Mouse (Mus musculus) heart, embryonic 13.5 days (tissue): Measurements from ENCODE around the gene Zgrf1. TPM values are rescaled to one million over a fixed set of nuclear protein-coding genes. Genes with fewer than 3 reads are reported as not detected.

Experiments
- ATAC-seq: fragments of 200-750 bp; cut with Nextera tagmentation; 2 replicates; pipeline ENCODE4 v1.8.0; 2017; ENCODE audit warnings: moderate TSS enrichment; ENCODE audit not compliant: insufficient number of reproducible peaks, low FRiP score, low TSS enrichment; ENCODE audit errors: extremely low read depth
- H3K27ac ChIP-seq: fragments of 300-500 bp; sonication (generic); replicated peaks from 2 replicates; pipeline ENCODE4 v1.5.1; 2015; ENCODE audit warnings: moderate library complexity, mild to moderate bottlenecking, inconsistent platforms
- H3K27me3 ChIP-seq: fragments of 300-500 bp; sonication (generic); replicated peaks from 2 replicates; pipeline ENCODE4 v1.6.1; 2015; ENCODE audit warnings: mild to moderate bottlenecking, inconsistent platforms
- H3K36me3 ChIP-seq: fragments of 300-500 bp; sonication (generic); 2 replicates; pipeline ENCODE4 v1.6.1; 2015; ENCODE audit warnings: mild to moderate bottlenecking, inconsistent platforms
- H3K4me1 ChIP-seq: fragments of 300-500 bp; sonication (generic); 2 replicates; pipeline ENCODE4 v1.6.1; 2015; ENCODE audit warnings: inconsistent platforms
- H3K4me2 ChIP-seq: fragments of 300-500 bp; sonication (generic); 2 replicates; pipeline ENCODE4 v1.6.1; 2015; ENCODE audit warnings: inconsistent platforms, mild to moderate bottlenecking, moderate library complexity
- H3K4me3 ChIP-seq: fragments of 300-500 bp; sonication (generic); 2 replicates; pipeline ENCODE4 v1.5.1; 2015; ENCODE audit warnings: moderate library complexity, mild to moderate bottlenecking, inconsistent platforms
- H3K9ac ChIP-seq: fragments of 300-500 bp; sonication (generic); 2 replicates; pipeline ENCODE4 v1.6.1; 2015; ENCODE audit warnings: inconsistent platforms, mild to moderate bottlenecking, moderate library complexity
- H3K9me3 ChIP-seq: fragments of 300-500 bp; sonication (generic); 2 replicates; pipeline ENCODE4 v1.6.1; 2016; ENCODE audit warnings: inconsistent platforms
- WGBS: fragments of 180-500 bp; shearing (Covaris S2); methylation state at CpG from one replicate; pipeline ENCODE4 v1.1.7; 2015; ENCODE audit warnings: mixed read lengths; 5-methylcytosine and 5-hydroxymethylcytosine counted together
- microRNA counts: library from miRNA; unstranded; fragments of <30 nt; microRNA quantifications from one replicate; lab custom pipeline; 2016
- microRNA-seq: library from miRNA; unstranded; fragments of <30 nt; microRNA quantifications from one replicate; pipeline ENCODE4, GENCODE M21; 2016
- polyA plus RNA-seq: library from polyadenylated mRNA; unstranded; fragments of >200 nt; fragmentation: Nextera tagmentation; extraction: Ambion mirVana; gene quantifications from 2 replicates; pipeline ENCODE4 v1.2.1, GENCODE M21; 2015

Zgrf1 gene
- polyA plus RNA-seq, 1 experiment from 2014 or later, result 8.1 TPM

GRCm38 (mm10) chr3:127646156-127646825 lies 93.0 kb downstream of the Zgrf1 start:
- Histone ChIP-seq H3K9ac (no peak overlapping the region), H3K4me3 (no peak overlapping the region), H3K27me3 (peaks cover 70% of the 10 kb centered on the region), H3K27ac (no peak overlapping the region), H3K4me2 (no peak overlapping the region), H3K36me3 (no peaks in the 10 kb centered on the region), H3K9me3 (no peaks in the 10 kb centered on the region), H3K4me1 (peaks cover 1% of the 10 kb centered on the region)
- no peak for ATAC-seq
- WGBS, result 52% methylated on average over 18 of the region's 18 CpGs

DNA sequence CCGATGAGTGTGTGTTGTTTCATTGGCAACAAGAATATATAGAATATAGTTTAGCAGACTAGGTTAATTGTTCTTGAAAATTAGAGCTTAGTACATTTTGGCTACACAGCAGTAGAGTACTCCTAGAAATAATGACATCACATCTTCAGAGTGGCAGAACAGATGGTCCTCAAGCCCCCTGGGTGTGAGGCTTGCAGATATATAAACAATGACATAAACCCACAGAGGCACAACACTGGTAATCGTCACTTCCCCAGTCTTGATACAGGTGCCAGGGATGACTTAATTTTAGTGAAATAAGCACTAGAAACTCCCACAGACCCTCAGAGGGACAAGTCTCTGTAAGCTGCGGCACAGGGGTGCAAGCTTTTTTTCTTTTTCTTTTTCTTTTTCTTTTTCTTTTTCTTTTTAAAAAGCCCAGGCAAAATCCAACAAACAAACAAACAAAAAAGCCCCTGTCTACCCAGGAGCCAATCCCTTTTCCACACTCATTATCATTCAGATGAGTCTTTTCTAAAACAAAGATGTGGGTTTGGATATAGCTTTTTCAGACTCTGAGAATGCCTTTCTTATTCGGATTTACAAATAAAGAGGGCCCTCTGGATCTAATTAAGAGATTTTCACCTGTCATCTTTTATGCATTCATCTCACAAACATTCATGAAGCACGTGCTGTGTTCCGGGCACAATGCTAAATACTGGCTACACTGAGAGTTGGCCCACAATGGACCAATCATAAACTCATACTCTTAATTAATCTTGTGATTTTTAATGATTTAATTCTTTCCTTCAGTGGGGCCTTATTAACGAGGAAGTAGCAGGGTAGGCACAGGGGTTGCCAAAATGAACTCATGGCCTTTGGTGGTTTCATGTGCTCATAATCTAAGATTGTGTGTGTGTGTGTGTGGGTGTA lies 98.7 kb downstream of the Zgrf1 start:
- Histone ChIP-seq H3K4me1 (no peaks in the 10 kb centered on the region), H3K27me3 (peaks cover 31% of the 10 kb centered on the region), H3K9me3 (no peaks in the 10 kb centered on the region), H3K9ac (no peak overlapping the region), H3K4me3 (no peak overlapping the region), H3K36me3 (no peaks in the 10 kb centered on the region), H3K4me2 (no peak overlapping the region), H3K27ac (no peak overlapping the region)
- WGBS, result 57% methylated on average over 7 of the region's 7 CpGs
- ATAC-seq, result no peak

DNA sequence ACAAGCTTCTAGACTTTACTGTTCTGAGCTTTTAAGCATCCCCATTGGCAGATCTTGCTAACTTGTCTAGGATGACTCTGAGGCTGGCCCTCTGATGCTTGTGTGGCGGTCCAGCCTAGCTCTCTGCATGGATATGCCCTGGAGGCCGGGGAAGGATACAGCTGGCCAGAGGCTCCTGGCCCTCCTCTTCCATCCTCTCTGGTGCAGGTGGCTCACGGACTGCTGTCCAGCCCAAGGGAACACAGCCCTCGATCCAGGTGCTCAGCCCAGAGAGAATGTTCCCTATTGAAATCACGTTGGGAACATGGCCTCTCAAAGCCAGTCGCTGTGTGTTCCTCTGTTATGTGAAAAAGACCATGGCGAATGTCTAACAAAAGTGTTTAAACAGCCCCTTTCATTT lies 107.4 kb downstream of the Zgrf1 start:
- H3K27ac ChIP-seq, result no peak overlapping the region
- WGBS, result 69% methylated on average over 7 of the region's 7 CpGs
- no peaks in the 10 kb centered on the region for H3K4me1 ChIP-seq
- no peaks in the 10 kb centered on the region; the same call in 1 of the 2 replicates for H3K27me3 ChIP-seq
- ATAC-seq, result no peak
- H3K4me2 ChIP-seq, result no peak overlapping the region
- no peaks in the 10 kb centered on the region for H3K9me3 ChIP-seq
- no peak overlapping the region for H3K9ac ChIP-seq
- H3K4me3 ChIP-seq, result no peak overlapping the region
- H3K36me3 ChIP-seq, result no peaks in the 10 kb centered on the region

DNA sequence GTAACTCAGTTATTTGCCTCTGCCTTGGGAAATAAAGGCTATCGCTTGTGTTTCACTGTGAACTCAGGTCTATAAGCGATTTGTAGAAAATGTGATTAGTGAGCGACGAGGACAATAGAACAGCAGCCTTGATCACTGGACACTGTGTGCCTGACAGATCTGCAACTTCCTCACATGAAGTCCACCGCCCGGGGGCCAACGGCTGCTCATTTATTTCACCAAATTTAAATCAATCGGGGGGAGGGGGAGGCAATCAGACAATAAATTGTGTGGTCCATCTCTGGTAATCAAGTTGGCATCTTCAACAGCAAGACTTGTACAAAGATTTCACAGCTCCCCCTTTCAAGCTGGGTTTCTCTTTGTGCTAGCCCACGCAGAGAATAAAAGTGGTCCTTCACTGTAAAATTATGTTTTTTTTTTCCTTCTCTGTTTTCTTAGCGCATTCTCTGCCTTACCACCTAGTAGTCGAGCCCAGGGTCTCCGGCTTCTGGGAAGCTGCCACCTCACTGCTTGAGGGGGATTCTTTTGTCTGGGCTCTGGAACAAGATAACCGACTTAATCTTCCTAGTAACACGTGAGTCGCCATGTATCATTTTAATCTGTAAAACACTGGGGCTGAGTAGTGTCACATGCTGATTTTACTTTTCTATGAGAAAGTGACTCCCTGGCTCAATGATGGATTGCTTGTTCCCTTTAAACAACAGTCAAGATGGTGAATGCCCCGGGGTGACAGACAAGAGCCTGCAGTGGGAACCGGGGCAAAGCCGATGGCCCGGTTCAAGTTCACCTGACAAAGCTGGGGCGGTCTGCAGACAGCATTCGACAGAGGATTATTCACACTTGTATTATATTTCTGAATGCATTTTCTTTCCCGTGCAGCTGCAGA lies 108.6 kb downstream of the Zgrf1 start:
- ATAC-seq, result no peak
- 69% methylated on average over 22 of the region's 22 CpGs for WGBS
- H3K4me1 ChIP-seq, result no peaks in the 10 kb centered on the region
- H3K36me3 ChIP-seq, result no peaks in the 10 kb centered on the region
- no peak overlapping the region for H3K4me2 ChIP-seq
- H3K9ac ChIP-seq, result no peak overlapping the region
- H3K9me3 ChIP-seq, result no peaks in the 10 kb centered on the region
- H3K27me3 ChIP-seq, result no peaks in the 10 kb centered on the region; the same call in 1 of the 2 replicates
- no peak overlapping the region for H3K27ac ChIP-seq
- H3K4me3 ChIP-seq, result no peak overlapping the region

MicroRNAs encoded within 50 kb of the gene (microRNA counts, 519-probe panel; counts per million panel counts)
- microRNA mmu-miR-302a (lab: Ali Mortazavi, UCI) (209 counts per million, percentile 61 among the panel's probes with 10 or more counts), microRNA mmu-miR-302b (lab: Ali Mortazavi, UCI) (209 counts per million, percentile 61 among the panel's probes with 10 or more counts), microRNA mmu-miR-302c (lab: Ali Mortazavi, UCI) (209 counts per million, percentile 61 among the panel's probes with 10 or more counts), microRNA mmu-miR-302d (lab: Ali Mortazavi, UCI) (3,469 counts per million, percentile 69 among the panel's probes with 10 or more counts), microRNA mmu-miR-367 (lab: Ali Mortazavi, UCI) (3,776 counts per million, percentile 73 among the panel's probes with 10 or more counts)

Small RNAs within 50 kb of the gene (microRNA-seq; reads per million reads assigned to microRNA genes)
- 1,355 reads per million, percentile 82 among the genes with 10 or more reads in this experiment for gene Mir302a
- 799 reads per million, percentile 77 among the genes with 10 or more reads in this experiment for gene Mir302b
- gene Mir302c, result 106 reads per million, percentile 54 among the genes with 10 or more reads in this experiment
- 986 reads per million, percentile 79 among the genes with 10 or more reads in this experiment for gene Mir302d
- gene Mir367, result not detected

Other genes starting within 250 kb of the Zgrf1 start
- 25.0 and 27.6 TPM in 2 replicates for gene Ank2, start 54.1 kb upstream of the Zgrf1 start, polyA plus RNA-seq
- 50.9 and 53.7 TPM in 2 replicates for gene Larp7, start 140 bp upstream of the Zgrf1 start, polyA plus RNA-seq
- not detected in 2 replicates for gene Neurog2, start 79.6 kb downstream of the Zgrf1 start, polyA plus RNA-seq
- gene Alpk1, start 227.0 kb downstream of the Zgrf1 start, polyA plus RNA-seq, result 1.0 and 1.2 TPM in 2 replicates
- gene Tifa, start 236.3 kb downstream of the Zgrf1 start, polyA plus RNA-seq, result 3.0 and 3.3 TPM in 2 replicates